Mouse (Mus musculus): ENCODE data around the gene Fbxo24. TPM values are rescaled to one million over a fixed set of nuclear protein-coding genes. Genes with fewer than 3 reads are reported as not detected.
A peak's percentile ranks its signal among the peaks of the same experiment; 100 is the strongest.

Fbxo24 gene
- under 1 TPM in 1 of 2 experiments, not detected in 1; 0.21 TPM for total RNA-seq (2021)
- long read RNA-seq, experiment 1 = 0 reads
- long read RNA-seq, experiment 2 = 0 reads

GRCm38 (mm10) chr5:137628498-137629305, at the start of gene Fbxo24, which contains the start of the genes Lrch4 and Gm20605:
Fbxo24 (minus strand) TSS chr5:137629002.
Lrch4 (plus strand) TSS chr5:137629121.
Gm20605 (plus strand) TSS chr5:137629175.
- peak; percentile 99 for DNase-seq (ENCODE audit: low spot score)

GRCm38 (mm10) chr5:137677859-137678258, 49.1 kb upstream of the Fbxo24 start:
- no peak for DNase-seq (ENCODE audit: low spot score)

GRCm38 (mm10) chr5:137674786-137675185, 46.0 kb upstream of the Fbxo24 start:
- no peak for DNase-seq (ENCODE audit: low spot score)

- no peak for DNase-seq (ENCODE audit: low spot score)
Observed at GRCm38 (mm10) chr5:137673015-137673414, 44.2 kb upstream of the Fbxo24 start.

- DNase-seq (ENCODE audit: low spot score) = no peak
Observed at GRCm38 (mm10) chr5:137672361-137672760, 43.6 kb upstream of the Fbxo24 start.

GRCm38 (mm10) chr5:137671443-137672240, 42.8 kb upstream of the Fbxo24 start:
- DNase-seq (ENCODE audit: low spot score) = peak; percentile 79

GRCm38 (mm10) chr5:137670240-137670639, 41.4 kb upstream of the Fbxo24 start:
- no peak for DNase-seq (ENCODE audit: low spot score)

GRCm38 (mm10) chr5:137668971-137669370, 40.2 kb upstream of the Fbxo24 start:
- peak; percentile 55 for DNase-seq (ENCODE audit: low spot score)

GRCm38 (mm10) chr5:137663057-137663456, 34.3 kb upstream of the Fbxo24 start:
- DNase-seq (ENCODE audit: low spot score) = no peak

- peak; percentile 88 for DNase-seq (ENCODE audit: low spot score)
Observed at GRCm38 (mm10) chr5:137660064-137660688, 31.4 kb upstream of the Fbxo24 start.

GRCm38 (mm10) chr5:137656977-137657376, 28.2 kb upstream of the Fbxo24 start:
- DNase-seq (ENCODE audit: low spot score) = peak; percentile 81

- no peak for DNase-seq (ENCODE audit: low spot score)
Observed at GRCm38 (mm10) chr5:137654746-137655145, 25.9 kb upstream of the Fbxo24 start.

- DNase-seq (ENCODE audit: low spot score) = no peak
Observed at GRCm38 (mm10) chr5:137653366-137653765, 24.6 kb upstream of the Fbxo24 start.

GRCm38 (mm10) chr5:137652474-137652873, 23.7 kb upstream of the Fbxo24 start:
- peak; percentile 80 for DNase-seq (ENCODE audit: low spot score)

- DNase-seq (ENCODE audit: low spot score) = peak; percentile 34
Observed at GRCm38 (mm10) chr5:137649669-137650571, 21.1 kb upstream of the Fbxo24 start.

GRCm38 (mm10) chr5:137649251-137649650, 20.4 kb upstream of the Fbxo24 start:
- no peak for DNase-seq (ENCODE audit: low spot score)

GRCm38 (mm10) chr5:137647827-137648601, 19.2 kb upstream of the Fbxo24 start:
- DNase-seq (ENCODE audit: low spot score) = no peak

- peak; percentile 45 for DNase-seq (ENCODE audit: low spot score)
Observed at GRCm38 (mm10) chr5:137645652-137646091, 16.9 kb upstream of the Fbxo24 start, which contains the start of gene Irs3. Irs3 (minus strand) TSS chr5:137645714.

GRCm38 (mm10) chr5:137645091-137645651, 16.4 kb upstream of the Fbxo24 start:
- no peak for DNase-seq (ENCODE audit: low spot score)

Data from gastrocnemius, adult 18-20 months (tissue).